Mouse (Mus musculus) intestine, postnatal 0 days (tissue): ENCODE measurements around the gene Gli3. TPM values are rescaled to one million over a fixed set of nuclear protein-coding genes. Genes with fewer than 3 reads are reported as not detected.

ENCODE experiments used
- ATAC-seq: fragments of 200-750 bp; cut with Nextera tagmentation; 2 replicates; pipeline ENCODE4 v1.8.0; 2017; ENCODE audit warnings: mild to moderate bottlenecking, moderate TSS enrichment, moderate library complexity
- H3K27ac ChIP-seq: fragments of 300-500 bp; sonication (generic); 2 replicates; pipeline ENCODE4 v1.5.1; 2014; ENCODE audit warnings: mild to moderate bottlenecking, low read depth, low read length, moderate library complexity
- H3K27me3 ChIP-seq: fragments of 300-500 bp; sonication (generic); replicated peaks from 2 replicates; pipeline ENCODE4 v1.6.1; 2014; ENCODE audit warnings: low read length, mixed read lengths; ENCODE audit not compliant: control insufficient read depth, insufficient read depth
- H3K36me3 ChIP-seq: fragments of 300-500 bp; sonication (generic); 2 replicates; pipeline ENCODE4 v1.6.1; 2014; ENCODE audit warnings: mild to moderate bottlenecking, moderate library complexity; ENCODE audit not compliant: control insufficient read depth, insufficient read depth
- H3K4me1 ChIP-seq: fragments of 300-500 bp; sonication (generic); replicated peaks from 2 replicates; pipeline ENCODE4 v1.6.1; 2014; ENCODE audit warnings: antibody characterized with exemption, low read length, mixed read lengths; ENCODE audit not compliant: control insufficient read depth, insufficient read depth
- H3K4me2 ChIP-seq: fragments of 300-500 bp; sonication (generic); replicated peaks from 2 replicates; pipeline ENCODE4 v1.6.1; 2014; ENCODE audit warnings: low read depth, mild to moderate bottlenecking, moderate library complexity
- H3K4me3 ChIP-seq: fragments of 300-500 bp; sonication (generic); 2 replicates; pipeline ENCODE4 v1.5.1; 2014; ENCODE audit warnings: low read depth, low read length
- H3K9ac ChIP-seq: fragments of 300-500 bp; sonication (generic); 2 replicates; pipeline ENCODE4 v1.6.1; 2014; ENCODE audit warnings: mild to moderate bottlenecking, low read depth, low read length
- H3K9me3 ChIP-seq: fragments of 300-500 bp; sonication (generic); 2 replicates; pipeline ENCODE4 v1.6.1; 2016; ENCODE audit warnings: mixed run types; ENCODE audit not compliant: control insufficient read depth
- CTCF ChIP-seq: sonication (generic); IDR thresholded peaks from 2 replicates; pipeline ENCODE4 v1.5.1; 2016; ENCODE audit warnings: low read depth, mild to moderate bottlenecking, control low read depth, antibody characterized with exemption, moderate library complexity
- WGBS: fragments of 180-500 bp; shearing (Covaris S2); extraction: QIAGEN DNeasy Blood & Tissue Kit; methylation state at CpG from one replicate; pipeline ENCODE4 v1.1.7; 2014; 5-methylcytosine and 5-hydroxymethylcytosine counted together
- polyA plus RNA-seq: library from polyadenylated mRNA; unstranded; fragments of >200 nt; fragmentation: Nextera tagmentation; extraction: Ambion mirVana; gene quantifications from 2 replicates; pipeline ENCODE4 v1.2.1, GENCODE M21; 2015

Gli3 gene
- polyA plus RNA-seq, 1 experiment from 2014 or later, result 5.0 TPM

- Histone ChIP-seq H3K27me3 (no peaks in the 10 kb centered on the region), H3K9me3 (no peaks in the 10 kb centered on the region), H3K4me1 (no peaks in the 10 kb centered on the region), H3K36me3 (no peaks in the 10 kb centered on the region), H3K4me2 (no peak overlapping the region), H3K4me3 (no peak overlapping the region), H3K27ac (no peak overlapping the region), H3K9ac (no peak overlapping the region)
- no peak for ATAC-seq
- TF ChIP-seq CTCF, result no peak
- WGBS, result 92% methylated on average over 1 of the region's 1 CpGs
Observed at GRCm38 (mm10) chr13:15641548-15641947, 178.5 kb downstream of the Gli3 start.

GRCm38 (mm10) chr13:15660502-15660901, 197.5 kb downstream of the Gli3 start:
- H3K4me1 ChIP-seq, result no peaks in the 10 kb centered on the region
- no peak for TF ChIP-seq CTCF
- no peak overlapping the region for H3K4me2 ChIP-seq
- H3K27ac ChIP-seq, result no peak overlapping the region
- no peaks in the 10 kb centered on the region for H3K36me3 ChIP-seq
- no peaks in the 10 kb centered on the region for H3K27me3 ChIP-seq
- no peaks in the 10 kb centered on the region for H3K9me3 ChIP-seq
- no peak for ATAC-seq
- WGBS, result 66% methylated on average over 5 of the region's 5 CpGs
- H3K9ac ChIP-seq, result no peak overlapping the region
- H3K4me3 ChIP-seq, result no peak overlapping the region

GRCm38 (mm10) chr13:15662375-15662774, 199.3 kb downstream of the Gli3 start:
- Histone ChIP-seq H3K9me3 (no peaks in the 10 kb centered on the region), H3K9ac (no peak overlapping the region), H3K4me1 (no peaks in the 10 kb centered on the region), H3K36me3 (no peaks in the 10 kb centered on the region), H3K27me3 (no peaks in the 10 kb centered on the region), H3K4me2 (no peak overlapping the region), H3K4me3 (no peak overlapping the region), H3K27ac (no peak overlapping the region)
- WGBS, result 88% methylated on average over 10 of the region's 10 CpGs
- no peak for ATAC-seq
- TF ChIP-seq CTCF, result no peak

GRCm38 (mm10) chr13:15664580-15665201, 201.7 kb downstream of the Gli3 start:
- WGBS, result 57% methylated on average over 7 of the region's 7 CpGs
- no peak for TF ChIP-seq CTCF
- no peak for ATAC-seq

GRCm38 (mm10) chr13:15665514-15665913, 202.5 kb downstream of the Gli3 start:
- no peaks in the 10 kb centered on the region for H3K9me3 ChIP-seq
- H3K4me1 ChIP-seq, result no peaks in the 10 kb centered on the region
- no peak for TF ChIP-seq CTCF
- no peak overlapping the region for H3K4me3 ChIP-seq
- no peak overlapping the region for H3K9ac ChIP-seq
- H3K27me3 ChIP-seq, result no peaks in the 10 kb centered on the region
- H3K4me2 ChIP-seq, result no peak overlapping the region
- H3K36me3 ChIP-seq, result no peaks in the 10 kb centered on the region
- no peak overlapping the region for H3K27ac ChIP-seq
- WGBS, result 91% methylated on average over 8 of the region's 8 CpGs
- ATAC-seq, result no peak

More at GRCm38 (mm10) chr13:15664580-15665201, 201.7 kb downstream of the Gli3 start:
- Histone ChIP-seq H3K4me3 (no peak overlapping the region), H3K27ac (no peak overlapping the region), H3K9ac (no peak overlapping the region), H3K4me1 (no peaks in the 10 kb centered on the region), H3K4me2 (no peak overlapping the region), H3K27me3 (no peaks in the 10 kb centered on the region), H3K36me3 (no peaks in the 10 kb centered on the region), H3K9me3 (no peaks in the 10 kb centered on the region)

- H3K27me3 ChIP-seq, result no peaks in the 10 kb centered on the region
- peak; percentile 66 for ATAC-seq
- no peak overlapping the region for H3K9ac ChIP-seq
- WGBS, result 36% methylated on average over 9 of the region's 9 CpGs
- no peaks in the 10 kb centered on the region for H3K36me3 ChIP-seq
- TF ChIP-seq CTCF, result no peak
- no peak overlapping the region for H3K4me3 ChIP-seq
- H3K4me2 ChIP-seq, result peak overlapping the region; percentile 44
- H3K4me1 ChIP-seq, result no peaks in the 10 kb centered on the region
- H3K27ac ChIP-seq, result no peak overlapping the region
- H3K9me3 ChIP-seq, result no peaks in the 10 kb centered on the region
Observed at GRCm38 (mm10) chr13:15670144-15670961, 207.3 kb downstream of the Gli3 start.
